Mouse (Mus musculus) embryonic facial prominence, embryonic 10.5 days (tissue): ENCODE results near the gene Cdc42ep4. TPM values are rescaled to one million over a fixed set of nuclear protein-coding genes. Genes with fewer than 3 reads are reported as not detected.

Experiments used
- DNase-seq: peaks from one replicate; pipeline ENCODE4 v3.0.0-alpha.2; 2017; ENCODE audit warnings: low spot score
- H3K27ac ChIP-seq: fragments of 300-500 bp; sonication (generic); replicated peaks from 2 replicates; pipeline ENCODE4 v1.5.1; 2016; ENCODE audit warnings: mild to moderate bottlenecking
- H3K27me3 ChIP-seq: fragments of 300-500 bp; sonication (generic); replicated peaks from 2 replicates; pipeline ENCODE4 v1.6.1; 2016; ENCODE audit warnings: low read depth, mild to moderate bottlenecking; ENCODE audit not compliant: poor library complexity, severe bottlenecking
- H3K36me3 ChIP-seq: fragments of 300-500 bp; sonication (generic); replicated peaks from 2 replicates; pipeline ENCODE4 v1.6.1; 2016; ENCODE audit warnings: mild to moderate bottlenecking, moderate library complexity
- H3K4me1 ChIP-seq: fragments of 300-500 bp; sonication (generic); 2 replicates; pipeline ENCODE4 v1.6.1; 2016
- H3K4me3 ChIP-seq: fragments of 300-500 bp; sonication (generic); 2 replicates; pipeline ENCODE4 v1.5.1; 2016; ENCODE audit warnings: mild to moderate bottlenecking, moderate library complexity
- H3K9me3 ChIP-seq: fragments of 300-500 bp; sonication (generic); 2 replicates; pipeline ENCODE4 v1.6.1; 2016; ENCODE audit warnings: mild to moderate bottlenecking
- WGBS: fragments of 180-500 bp; shearing (Covaris S2); methylation state at CpG from one replicate; pipeline ENCODE4 v1.1.7; 2016; 5-methylcytosine and 5-hydroxymethylcytosine counted together
- polyA plus RNA-seq: library from polyadenylated mRNA; unstranded; fragments of >200 nt; fragmentation: Nextera tagmentation; extraction: Ambion mirVana; gene quantifications from 2 replicates; pipeline ENCODE4 v1.2.1, GENCODE M21; 2016

Gene Cdc42ep4
- polyA plus RNA-seq, 1 experiment from 2014 or later = 117 TPM

- H3K27me3 ChIP-seq = 0 out of 2 replicates have a peak, but pooled peaks cover 4% of the 10 kb centered on the region
- H3K36me3 ChIP-seq = no peaks in the 10 kb centered on the region
- peak; percentile 48 for DNase-seq
- no peaks in the 10 kb centered on the region for H3K9me3 ChIP-seq
- WGBS = 31% methylated on average over 9 of the region's 9 CpGs
- no peak overlapping the region for H3K4me3 ChIP-seq
- no peak overlapping the region for H3K27ac ChIP-seq
- H3K4me1 ChIP-seq = peaks cover 33% of the 10 kb centered on the region
Observed at GRCm38 (mm10) chr11:113754845-113755244, 3.2 kb upstream of the Cdc42ep4 start.

DNA sequence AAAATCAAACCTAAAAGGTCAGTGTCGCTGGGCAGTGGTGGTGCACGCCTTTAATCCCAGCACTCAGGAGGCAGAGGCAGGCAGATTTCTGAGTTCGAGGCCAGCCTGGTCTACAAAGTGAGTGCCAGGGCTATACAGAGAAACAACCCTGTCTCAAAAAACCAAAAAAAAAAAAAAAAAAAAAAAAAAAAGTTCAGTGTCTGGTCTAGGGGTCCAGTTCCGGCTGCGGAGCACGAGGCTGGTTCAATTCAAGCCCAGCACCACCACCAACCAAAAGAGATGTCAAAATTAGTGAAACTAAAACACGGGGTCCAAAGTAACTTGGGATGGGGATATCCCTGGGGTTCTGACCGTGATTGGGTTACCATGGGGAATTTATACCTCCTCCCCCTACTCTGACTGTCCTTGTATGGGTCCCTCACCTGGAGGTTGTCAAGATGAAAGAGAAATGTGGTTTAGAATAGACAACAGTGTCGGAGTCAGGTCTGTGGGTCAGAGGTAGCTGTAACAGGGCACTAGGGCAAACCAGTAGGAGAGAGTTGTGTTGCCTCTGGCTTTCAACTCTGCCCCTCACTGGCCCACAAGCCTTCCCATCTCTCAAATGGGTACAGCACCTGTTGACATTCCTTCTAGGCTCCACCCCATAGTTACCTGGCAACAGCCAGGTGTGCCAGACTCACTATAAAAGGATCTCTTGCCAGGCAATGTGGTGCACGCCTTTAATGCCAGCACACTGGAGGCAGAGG is 1.2 kb upstream of the Cdc42ep4 start:
- 95% methylated on average over 10 of the region's 10 CpGs for WGBS
- Histone ChIP-seq H3K36me3 (peaks cover 12% of the 10 kb centered on the region), H3K4me1 (peaks cover 52% of the 10 kb centered on the region), H3K27ac (peak overlapping the region; percentile 95; the same call in 1 of the 2 replicates), H3K4me3 (peak overlapping the region; percentile 81), H3K9me3 (no peaks in the 10 kb centered on the region), H3K27me3 (0 out of 2 replicates have a peak, but pooled peaks cover 4% of the 10 kb centered on the region)
- no peak for DNase-seq

GRCm38 (mm10) chr11:113752158-113752661 is 529 bp upstream of the Cdc42ep4 start:
- Histone ChIP-seq H3K9me3 (no peaks in the 10 kb centered on the region), H3K36me3 (peaks cover 18% of the 10 kb centered on the region), H3K4me3 (peak overlapping the region; percentile 81), H3K27me3 (0 out of 2 replicates have a peak, but pooled peaks cover 4% of the 10 kb centered on the region), H3K27ac (peak overlapping the region; percentile 95), H3K4me1 (peaks cover 59% of the 10 kb centered on the region)
- WGBS = 26% methylated on average over 15 of the region's 15 CpGs
- no peak for DNase-seq

DNA sequence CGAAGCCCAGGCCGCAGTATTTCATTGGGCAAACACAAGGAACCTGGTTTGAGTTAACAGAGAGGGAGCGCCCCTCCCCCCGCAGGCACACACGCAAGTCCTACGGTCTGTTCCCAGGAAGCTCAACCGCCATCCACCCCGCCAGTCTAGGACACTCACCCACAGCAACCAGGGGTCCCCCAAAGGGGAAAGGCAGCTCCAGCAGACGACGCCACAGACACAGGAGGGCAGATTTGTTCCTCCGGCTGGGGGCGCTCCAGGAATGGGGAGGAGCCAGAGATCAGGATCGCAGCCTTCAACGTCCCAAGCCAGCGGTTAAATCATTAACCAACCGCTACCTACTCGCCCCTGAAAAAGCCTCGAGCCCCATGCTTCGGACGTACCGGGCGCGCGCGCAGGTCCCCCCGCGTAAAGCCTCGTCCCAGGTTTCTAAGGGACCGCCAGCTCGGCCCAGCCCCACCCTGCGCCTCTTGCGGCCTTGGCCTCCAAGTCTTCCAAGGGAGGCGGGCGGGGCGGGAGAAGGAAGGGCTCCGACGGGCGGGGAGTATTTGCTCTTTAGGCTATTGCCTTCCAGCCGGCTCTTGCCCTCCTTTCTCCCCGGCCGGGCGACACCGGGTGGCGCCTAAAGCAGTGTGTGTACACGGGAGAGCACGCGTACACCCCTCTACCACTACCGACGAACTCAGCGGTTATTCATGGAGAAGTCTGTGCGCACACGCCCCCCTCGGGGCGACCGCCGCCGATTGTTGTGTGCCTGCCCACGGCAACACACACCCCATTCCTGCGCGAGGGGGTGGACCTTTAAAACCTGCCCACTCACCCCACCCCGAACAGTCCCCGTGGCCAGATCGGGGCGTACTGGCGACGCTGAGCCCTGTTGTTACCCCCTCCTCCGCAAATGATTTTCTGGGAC is 854 bp downstream of the Cdc42ep4 start:
- Histone ChIP-seq H3K27ac (peak overlapping the region; percentile 95), H3K36me3 (peaks cover 31% of the 10 kb centered on the region), H3K4me1 (peaks cover 67% of the 10 kb centered on the region), H3K4me3 (peak overlapping the region; percentile 81), H3K27me3 (0 out of 2 replicates have a peak, but pooled peaks cover 4% of the 10 kb centered on the region), H3K9me3 (no peaks in the 10 kb centered on the region)
- DNase-seq = peak; percentile 91
- under 1% methylated on average over 67 of the region's 67 CpGs for WGBS

- Histone ChIP-seq H3K4me3 (peak overlapping the region; percentile 81), H3K9me3 (no peaks in the 10 kb centered on the region), H3K27me3 (0 out of 2 replicates have a peak, but pooled peaks cover 4% of the 10 kb centered on the region), H3K4me1 (peaks cover 62% of the 10 kb centered on the region), H3K27ac (peak overlapping the region; percentile 95), H3K36me3 (peaks cover 40% of the 10 kb centered on the region)
- peak; percentile 81 for DNase-seq
- under 1% methylated on average over 9 of the region's 9 CpGs for WGBS
Observed at GRCm38 (mm10) chr11:113749749-113750351, 1.8 kb downstream of the Cdc42ep4 start.

DNA sequence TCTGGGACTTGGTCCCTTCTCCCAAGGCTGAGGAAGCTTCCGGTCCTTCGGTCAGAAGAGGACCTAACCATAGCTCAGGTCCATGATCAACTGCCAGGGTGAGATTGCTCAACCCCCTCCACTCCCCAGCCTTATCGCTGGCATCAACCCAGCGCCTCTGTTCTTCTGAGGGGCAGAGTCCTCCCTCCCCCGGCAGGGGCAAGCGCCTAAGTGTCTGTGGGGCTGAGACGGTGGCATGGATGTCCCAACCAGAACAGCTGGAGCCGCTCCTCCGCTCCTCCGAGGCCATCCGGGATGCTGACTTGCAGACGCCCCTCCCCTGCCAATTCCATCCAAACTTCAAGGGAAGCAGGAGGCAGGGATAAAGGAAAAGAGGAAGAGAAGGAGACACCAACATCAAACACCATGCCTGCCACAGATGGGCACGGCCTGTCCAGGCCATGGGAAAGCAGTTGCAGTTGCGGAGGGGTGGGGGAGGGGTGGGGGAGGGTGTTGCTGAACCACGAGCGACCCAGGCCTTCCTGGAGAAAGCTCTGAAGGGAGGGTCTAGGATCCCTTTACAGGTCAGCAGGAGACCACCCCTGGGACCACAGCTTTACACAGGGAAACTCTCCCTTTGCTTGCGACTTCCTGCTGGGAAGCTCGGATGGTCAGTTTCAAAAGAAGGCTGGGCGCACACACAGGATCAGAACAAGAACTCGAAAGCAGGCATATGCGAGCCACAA is 2.7 kb downstream of the Cdc42ep4 start:
- Histone ChIP-seq H3K27me3 (0 out of 2 replicates have a peak, but pooled peaks cover 4% of the 10 kb centered on the region), H3K4me1 (peaks cover 53% of the 10 kb centered on the region), H3K9me3 (no peaks in the 10 kb centered on the region), H3K36me3 (peaks cover 48% of the 10 kb centered on the region), H3K4me3 (peak overlapping the region; percentile 81), H3K27ac (peak overlapping the region; percentile 95)
- WGBS = 8% methylated on average over 21 of the region's 21 CpGs
- peak; percentile 79 for DNase-seq

DNA sequence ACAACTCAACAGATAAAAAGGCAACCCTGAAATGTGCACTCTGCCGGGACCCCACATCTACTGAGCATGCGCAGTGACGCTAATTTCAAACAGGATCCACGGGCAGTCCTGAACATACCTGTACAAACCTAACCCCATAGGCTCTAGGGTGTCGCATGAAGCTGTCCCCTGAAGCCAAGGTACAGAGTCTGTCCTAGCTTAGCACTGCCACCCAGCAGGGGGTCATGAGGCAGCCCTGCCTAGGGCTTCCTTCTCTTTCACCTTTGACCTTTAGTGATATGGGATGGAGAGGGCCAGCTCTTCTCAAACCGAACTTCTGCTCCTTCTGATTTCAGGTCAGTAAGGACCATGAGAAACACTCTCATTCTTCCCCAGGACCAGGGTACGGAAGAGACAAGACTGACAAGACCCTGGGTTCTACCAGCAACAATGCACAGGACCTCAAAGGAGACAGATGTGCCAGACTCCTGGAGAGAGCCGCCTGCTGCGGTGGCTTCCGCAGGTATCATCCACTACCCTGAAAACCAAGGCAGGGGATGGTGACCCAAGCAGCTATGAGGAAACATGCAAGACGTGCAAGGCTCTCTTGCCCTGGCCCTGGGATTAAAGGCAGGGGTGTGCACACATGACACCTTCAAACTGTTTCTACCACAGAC is 3.8 kb downstream of the Cdc42ep4 start:
- WGBS = 75% methylated on average over 11 of the region's 11 CpGs
- Histone ChIP-seq H3K4me1 (peaks cover 50% of the 10 kb centered on the region), H3K27me3 (0 out of 2 replicates have a peak, but pooled peaks cover under 1% of the 10 kb centered on the region), H3K4me3 (peak overlapping the region; percentile 81), H3K36me3 (peaks cover 60% of the 10 kb centered on the region), H3K27ac (peak overlapping the region; percentile 95; the same call in 1 of the 2 replicates), H3K9me3 (peaks cover 9% of the 10 kb centered on the region; the same call in 1 of the 2 replicates)
- DNase-seq = no peak

DNA sequence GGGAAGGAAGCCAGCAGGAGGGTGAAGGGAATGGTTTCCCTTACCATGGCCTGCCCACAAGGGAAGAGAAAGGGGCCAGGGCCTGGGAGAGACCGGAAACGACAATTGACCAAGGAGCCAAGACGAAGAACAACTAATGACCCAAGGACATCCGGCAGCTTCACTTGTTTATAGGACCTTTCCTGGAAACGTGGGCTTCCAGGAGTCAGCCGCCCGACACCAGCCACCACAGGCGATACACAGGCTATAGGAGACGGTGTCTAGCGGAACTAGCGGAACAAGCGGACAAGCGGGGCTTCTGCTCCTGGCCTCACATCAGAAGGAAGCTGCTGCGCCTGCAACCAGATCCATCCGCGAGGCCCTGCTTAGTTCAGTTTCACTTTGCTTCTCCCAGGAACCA is 4.6 kb downstream of the Cdc42ep4 start:
- WGBS = 70% methylated on average over 16 of the region's 16 CpGs
- Histone ChIP-seq H3K4me3 (peak overlapping the region; percentile 81; the same call in 1 of the 2 replicates), H3K27me3 (no peaks in the 10 kb centered on the region), H3K4me1 (peaks cover 46% of the 10 kb centered on the region), H3K9me3 (peaks cover 11% of the 10 kb centered on the region; the same call in 1 of the 2 replicates), H3K36me3 (peaks cover 67% of the 10 kb centered on the region), H3K27ac (peak overlapping the region; percentile 35; the same call in 1 of the 2 replicates)
- DNase-seq = peak; percentile 72

- Histone ChIP-seq H3K9me3 (peaks cover 11% of the 10 kb centered on the region; the same call in 1 of the 2 replicates), H3K4me3 (no peak overlapping the region), H3K4me1 (peaks cover 41% of the 10 kb centered on the region), H3K27me3 (no peaks in the 10 kb centered on the region), H3K36me3 (peaks cover 78% of the 10 kb centered on the region), H3K27ac (no peak overlapping the region)
- WGBS = 85% methylated on average over 4 of the region's 4 CpGs
- no peak for DNase-seq
Observed at GRCm38 (mm10) chr11:113745961-113746360, 5.7 kb downstream of the Cdc42ep4 start.

DNA sequence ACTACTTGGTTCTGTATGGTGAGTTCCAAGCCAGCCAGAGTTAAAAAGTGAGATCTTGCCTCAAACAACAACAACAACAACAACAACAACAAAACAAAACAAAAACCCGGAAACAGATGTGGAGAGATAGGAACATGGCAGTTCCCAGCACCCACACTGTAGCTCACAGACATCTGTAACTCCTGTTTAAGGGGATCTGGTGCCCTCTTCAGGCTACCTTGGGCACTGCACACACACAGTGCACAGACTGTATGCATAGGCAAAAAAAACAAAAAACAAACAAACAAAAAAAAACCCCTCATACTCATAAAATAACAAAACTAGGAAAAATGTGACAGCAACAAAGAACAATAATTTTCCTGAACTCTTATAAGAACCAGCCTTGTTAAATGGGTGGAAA is 8.7 kb downstream of the Cdc42ep4 start:
- WGBS = 87% methylated on average over 1 of the region's 1 CpGs
- H3K27ac ChIP-seq = no peak overlapping the region
- H3K4me3 ChIP-seq = no peak overlapping the region
- peaks cover 96% of the 10 kb centered on the region for H3K36me3 ChIP-seq
- peaks cover 11% of the 10 kb centered on the region; the same call in 1 of the 2 replicates for H3K9me3 ChIP-seq
- no peak for DNase-seq
- no peaks in the 10 kb centered on the region for H3K27me3 ChIP-seq
- peaks cover 42% of the 10 kb centered on the region for H3K4me1 ChIP-seq

GRCm38 (mm10) chr11:113740100-113740499 is 11.6 kb downstream of the Cdc42ep4 start:
- no peak for DNase-seq
- Histone ChIP-seq H3K4me3 (no peak overlapping the region), H3K27me3 (no peaks in the 10 kb centered on the region), H3K4me1 (peaks cover 52% of the 10 kb centered on the region), H3K36me3 (peaks cover 96% of the 10 kb centered on the region), H3K9me3 (peaks cover 11% of the 10 kb centered on the region; the same call in 1 of the 2 replicates), H3K27ac (no peak overlapping the region)
- WGBS = 90% methylated on average over 7 of the region's 7 CpGs
